Mouse (Mus musculus) ES-Bruce4 (cell line): ENCODE data around the gene Nmnat2. TPM values are rescaled to one million over a fixed set of nuclear protein-coding genes. Genes with fewer than 3 reads are reported as not detected.

Source experiments
- H3K27ac ChIP-seq: 2 replicates; pipeline ENCODE4 v1.5.1; 2012; ENCODE audit warnings: low read length, inconsistent platforms; ENCODE audit not compliant: insufficient read depth
- H3K27me3 ChIP-seq: 2 replicates; pipeline ENCODE4 v1.6.1; 2012; ENCODE audit warnings: mild to moderate bottlenecking, low read length, inconsistent platforms; ENCODE audit not compliant: control insufficient read depth, poor library complexity, insufficient read depth, severe bottlenecking
- H3K36me3 ChIP-seq: 2 replicates; pipeline ENCODE4 v1.6.1; 2012; ENCODE audit warnings: inconsistent platforms, mild to moderate bottlenecking, low read length, moderate library complexity; ENCODE audit not compliant: control insufficient read depth, poor library complexity, insufficient read depth, severe bottlenecking
- H3K4me1 ChIP-seq: one replicate; pipeline ENCODE4 v1.8.1; 2011; ENCODE audit warnings: low read length; ENCODE audit not compliant: control insufficient read depth, insufficient read depth
- H3K4me3 ChIP-seq: 2 replicates; pipeline ENCODE4 v1.5.1; 2011; ENCODE audit warnings: low read depth, mild to moderate bottlenecking, low read length
- H3K9ac ChIP-seq: 2 replicates; pipeline ENCODE4 v1.6.1; 2012; ENCODE audit warnings: low read depth, mild to moderate bottlenecking, inconsistent platforms; ENCODE audit not compliant: poor library complexity, severe bottlenecking
- H3K9me3 ChIP-seq: replicated peaks from 2 replicates; pipeline ENCODE4 v1.6.1; 2012; ENCODE audit warnings: mild to moderate bottlenecking, low read length, inconsistent platforms; ENCODE audit not compliant: control insufficient read depth, poor library complexity, insufficient read depth, severe bottlenecking
- CTCF ChIP-seq: IDR thresholded peaks from one replicate; pipeline ENCODE4 v1.8.1; 2011; ENCODE audit warnings: low read depth, low read length
- EP300 ChIP-seq: IDR thresholded peaks from 2 replicates; pipeline ENCODE4 v1.6.1; 2011; ENCODE audit warnings: low read depth, low read length; ENCODE audit not compliant: insufficient read depth
- POLR2A ChIP-seq: IDR thresholded peaks from one replicate; pipeline ENCODE4 v1.8.1; 2011; ENCODE audit warnings: low read length; ENCODE audit not compliant: insufficient read depth
- polyA plus RNA-seq: library from polyadenylated mRNA; stranded (reverse); fragments of >200 nt; gene quantifications from 2 replicates; pipeline ENCODE4 v1.2.4, GENCODE M21; 2011; ENCODE audit warnings: low read depth; ENCODE audit not compliant: missing spikeins, insufficient read depth, insufficient read length

The Nmnat2 gene
- polyA plus RNA-seq, 1 experiment, result 35.6 TPM

DNA sequence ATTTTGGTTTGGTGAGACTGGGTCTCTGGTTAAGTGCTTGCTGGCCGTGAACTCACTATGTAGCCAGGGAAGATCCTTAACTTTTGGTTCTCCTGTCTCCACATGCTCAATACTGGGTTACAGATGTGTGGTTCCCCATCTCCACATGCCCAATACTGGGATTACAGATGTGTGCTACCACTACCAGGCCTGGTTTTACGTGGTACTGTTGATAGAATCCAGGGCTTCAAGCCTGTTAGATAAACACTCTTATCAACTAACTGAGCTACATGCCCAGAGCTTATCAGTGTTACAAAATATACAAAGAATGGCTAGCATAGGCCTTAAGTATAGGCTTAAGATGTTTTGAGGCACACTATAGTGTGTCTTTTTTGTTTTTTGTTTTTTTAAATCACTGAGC lies 69.7 kb downstream of the Nmnat2 start:
- H3K36me3 ChIP-seq, result no peaks in the 10 kb centered on the region
- H3K27ac ChIP-seq, result no peak overlapping the region
- H3K9ac ChIP-seq, result no peak overlapping the region
- no peaks in the 10 kb centered on the region for H3K27me3 ChIP-seq
- TF ChIP-seq EP300, result no peak
- no peak for TF ChIP-seq CTCF
- no peak for TF ChIP-seq POLR2A
- H3K4me3 ChIP-seq, result no peak overlapping the region
- H3K4me1 ChIP-seq, result peaks cover 2% of the 10 kb centered on the region
- H3K9me3 ChIP-seq, result no peaks in the 10 kb centered on the region

DNA sequence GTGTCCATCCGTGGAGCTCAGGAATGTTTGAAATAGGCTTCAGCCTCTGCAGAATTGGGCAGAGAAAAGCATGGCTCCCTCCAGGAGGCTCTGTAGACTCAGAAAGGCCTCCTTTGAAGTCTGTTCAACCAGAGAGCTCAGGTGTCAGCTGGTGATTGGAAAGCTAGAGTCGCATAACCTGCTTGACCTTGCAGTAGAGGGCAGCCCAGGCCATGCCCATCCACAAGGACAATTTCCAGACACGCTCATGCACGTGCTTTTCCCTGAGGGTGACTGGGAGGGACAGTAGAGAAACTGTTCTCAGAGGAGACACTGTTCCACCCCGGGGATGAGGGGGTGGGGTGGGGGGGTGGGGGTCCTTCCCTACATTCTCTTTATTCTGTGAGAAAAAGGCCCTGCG lies 76.6 kb downstream of the Nmnat2 start:
- no peaks in the 10 kb centered on the region for H3K36me3 ChIP-seq
- peak overlapping the region; percentile 22 for H3K9ac ChIP-seq
- peak overlapping the region; percentile 72 for H3K27ac ChIP-seq
- H3K4me1 ChIP-seq, result peaks cover 18% of the 10 kb centered on the region
- H3K9me3 ChIP-seq, result no peaks in the 10 kb centered on the region
- TF ChIP-seq EP300 (peak; percentile 98), POLR2A (no peak), CTCF (no peak)
- H3K27me3 ChIP-seq, result no peaks in the 10 kb centered on the region
- peak overlapping the region; percentile 46; the same call in 1 of the 2 replicates for H3K4me3 ChIP-seq

DNA sequence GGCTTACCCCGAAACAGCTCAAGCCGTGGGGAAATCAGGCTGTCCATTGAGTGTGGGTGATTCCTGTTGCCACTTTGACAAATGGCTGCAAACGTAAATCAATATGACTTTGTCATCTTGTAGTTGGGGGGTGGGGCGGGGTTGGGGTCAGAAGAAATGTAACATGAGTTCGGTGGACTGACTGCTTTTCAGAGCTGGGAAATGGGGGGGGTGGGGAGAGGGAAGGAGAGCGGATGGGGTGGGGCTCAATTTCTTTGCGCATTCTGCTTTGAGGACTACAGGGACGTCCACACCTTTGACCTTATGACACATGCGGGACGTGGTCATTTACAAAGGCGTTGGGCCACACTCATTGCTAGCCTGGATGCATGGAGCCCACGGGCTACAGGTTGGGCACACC lies 77.2 kb downstream of the Nmnat2 start:
- H3K9ac ChIP-seq, result peak overlapping the region; percentile 22
- no peaks in the 10 kb centered on the region for H3K27me3 ChIP-seq
- no peaks in the 10 kb centered on the region for H3K9me3 ChIP-seq
- peaks cover 18% of the 10 kb centered on the region for H3K4me1 ChIP-seq
- no peaks in the 10 kb centered on the region for H3K36me3 ChIP-seq
- peak overlapping the region; percentile 89 for H3K27ac ChIP-seq
- H3K4me3 ChIP-seq, result peak overlapping the region; percentile 46
- no peak for TF ChIP-seq POLR2A
- peak; percentile 86 for TF ChIP-seq EP300
- TF ChIP-seq CTCF, result no peak

DNA sequence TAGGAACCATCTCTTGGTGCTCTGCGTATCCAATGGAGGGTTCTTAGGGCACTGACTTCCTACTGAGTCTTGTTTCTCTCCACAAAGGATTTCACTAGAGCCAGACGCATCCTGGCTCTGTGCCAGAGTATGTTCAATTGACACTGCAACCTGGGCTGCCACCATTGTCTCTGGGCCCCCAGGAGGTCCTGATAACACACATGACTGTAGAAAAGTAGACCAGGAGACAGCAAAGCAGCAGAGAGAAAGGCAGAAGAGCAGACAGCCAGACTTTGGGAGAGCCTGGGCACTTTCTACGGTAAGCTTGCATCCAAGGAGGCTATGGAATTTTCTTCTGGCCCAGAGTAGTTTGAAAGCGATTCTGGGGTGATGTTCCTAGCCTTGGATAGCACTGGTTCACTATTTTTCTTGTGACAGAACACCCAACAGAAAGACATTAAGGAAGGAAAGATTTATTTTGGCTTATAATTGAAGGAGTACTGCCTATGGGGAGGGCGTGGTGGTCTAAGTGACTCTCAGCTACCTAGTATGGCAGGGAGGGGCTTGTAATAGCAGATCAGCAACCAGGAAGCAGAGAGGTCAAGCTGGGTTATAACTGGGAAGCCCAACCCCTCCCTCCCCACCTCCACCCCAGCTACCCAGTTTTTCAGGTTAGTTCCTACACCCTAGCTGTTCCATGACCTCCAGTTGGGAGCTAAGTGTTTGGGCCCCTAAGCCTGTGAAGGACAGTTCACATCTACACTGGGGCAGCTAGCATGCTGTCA lies 78.5 kb downstream of the Nmnat2 start:
- Histone ChIP-seq H3K27me3 (no peaks in the 10 kb centered on the region), H3K4me3 (no peak overlapping the region), H3K27ac (peak overlapping the region; percentile 93), H3K9me3 (no peaks in the 10 kb centered on the region), H3K36me3 (no peaks in the 10 kb centered on the region), H3K4me1 (peaks cover 21% of the 10 kb centered on the region), H3K9ac (peak overlapping the region; percentile 22)
- TF ChIP-seq POLR2A (no peak), CTCF (no peak), EP300 (peak; percentile 65; the same call in 1 of the 2 replicates)

DNA sequence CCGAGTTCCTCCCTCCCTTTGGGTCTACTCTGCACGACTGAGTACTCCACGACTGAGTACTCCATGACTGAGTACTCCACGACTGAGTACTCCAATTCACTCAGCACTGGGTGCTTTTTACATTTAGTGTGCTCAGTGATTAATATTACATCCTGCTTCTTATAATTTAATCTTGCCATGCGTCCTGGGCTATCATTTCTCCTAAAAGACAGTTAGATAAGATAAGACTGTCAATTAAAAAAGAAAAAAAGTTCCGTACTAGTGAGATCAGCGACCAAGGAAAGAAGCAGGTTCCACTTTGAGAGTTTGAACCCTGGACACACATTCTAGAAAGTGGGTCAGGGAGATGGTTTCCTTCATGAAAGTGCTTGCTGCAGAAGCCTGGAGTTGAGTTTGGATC lies 79.3 kb downstream of the Nmnat2 start:
- H3K27me3 ChIP-seq, result no peaks in the 10 kb centered on the region
- peak overlapping the region; percentile 93 for H3K27ac ChIP-seq
- no peak overlapping the region for H3K9ac ChIP-seq
- peaks cover 21% of the 10 kb centered on the region for H3K4me1 ChIP-seq
- H3K4me3 ChIP-seq, result no peak overlapping the region
- no peak for TF ChIP-seq POLR2A
- no peak for TF ChIP-seq EP300
- TF ChIP-seq CTCF, result no peak
- H3K9me3 ChIP-seq, result no peaks in the 10 kb centered on the region
- H3K36me3 ChIP-seq, result no peaks in the 10 kb centered on the region

DNA sequence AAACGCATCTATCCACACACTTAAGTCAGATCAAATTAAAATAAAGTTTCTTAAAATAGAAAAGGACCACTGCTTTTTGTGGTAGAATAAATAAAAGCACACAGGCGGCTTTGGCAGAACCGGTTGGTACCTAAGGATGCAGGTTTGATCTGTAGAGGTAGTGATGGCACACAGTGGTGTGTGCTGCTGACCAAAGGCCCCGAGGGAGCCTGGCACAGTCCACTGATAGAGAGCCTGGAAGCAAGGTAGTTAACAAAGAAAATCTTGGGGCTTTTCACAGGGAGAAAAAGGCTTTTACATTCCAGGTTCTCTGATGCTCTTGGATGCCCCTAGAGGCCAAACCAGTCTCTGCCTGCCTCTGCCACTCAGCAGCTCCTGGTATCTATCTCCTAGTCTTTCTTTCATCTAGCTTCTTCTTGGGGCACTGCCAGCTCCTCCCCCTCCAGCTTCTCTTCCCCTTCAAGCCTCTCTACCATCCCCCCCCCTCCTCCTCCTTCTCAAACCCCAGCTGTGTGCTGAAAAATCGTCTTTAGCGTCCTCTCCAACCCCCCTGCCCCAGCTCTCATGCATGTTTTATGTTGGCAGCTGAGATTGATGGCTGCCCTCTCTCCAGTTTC lies 80.6 kb downstream of the Nmnat2 start:
- Histone ChIP-seq H3K36me3 (no peaks in the 10 kb centered on the region), H3K4me1 (peaks cover 21% of the 10 kb centered on the region), H3K27me3 (no peaks in the 10 kb centered on the region), H3K9me3 (no peaks in the 10 kb centered on the region), H3K9ac (no peak overlapping the region), H3K27ac (no peak overlapping the region), H3K4me3 (no peak overlapping the region)
- TF ChIP-seq POLR2A (no peak), CTCF (peak; percentile 57), EP300 (no peak)
